Mouse (Mus musculus): ENCODE data around the gene Fhit.

The Fhit gene

DNA sequence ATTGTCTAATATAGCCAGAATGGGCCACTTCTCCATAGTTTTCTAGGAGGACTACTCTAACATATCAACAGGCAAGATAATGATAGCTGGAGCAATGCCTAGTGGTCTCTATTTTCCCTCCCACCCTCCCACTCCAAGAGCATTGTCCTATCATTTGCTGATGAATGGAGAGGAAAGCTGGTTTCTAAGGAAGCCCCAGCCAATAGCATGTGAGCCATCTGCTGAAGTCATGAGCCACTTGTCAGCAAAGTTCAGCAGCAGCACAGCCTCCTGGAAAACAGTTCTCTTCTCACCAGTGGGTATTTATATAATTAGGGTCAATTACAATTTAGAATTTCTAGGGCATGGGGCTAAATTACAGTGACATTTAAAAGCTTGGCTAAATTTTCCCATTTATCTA is 1035.3 kb downstream of the Fhit start:
- no peak for DNase-seq

DNA sequence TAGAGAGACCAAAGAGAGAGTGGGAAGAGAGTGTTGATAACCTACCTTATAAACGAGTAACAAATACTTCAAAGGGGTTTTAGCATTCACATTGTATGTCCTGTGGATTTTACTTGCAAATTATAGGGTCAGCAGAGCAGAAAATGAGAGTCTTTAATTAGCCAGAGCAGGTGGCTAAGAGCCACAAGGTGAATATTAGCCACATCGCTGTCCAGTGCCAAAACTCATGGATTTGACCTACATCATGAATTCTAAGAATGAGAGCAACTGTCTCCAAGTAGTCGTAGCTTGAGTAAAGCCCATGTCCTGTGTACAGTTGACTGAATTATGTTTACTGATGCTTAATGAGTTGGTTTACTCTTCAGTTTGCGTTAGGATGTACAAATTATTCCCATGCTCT is 1039.7 kb downstream of the Fhit start:
- DNase-seq, result peak; percentile 16 to 28

DNA sequence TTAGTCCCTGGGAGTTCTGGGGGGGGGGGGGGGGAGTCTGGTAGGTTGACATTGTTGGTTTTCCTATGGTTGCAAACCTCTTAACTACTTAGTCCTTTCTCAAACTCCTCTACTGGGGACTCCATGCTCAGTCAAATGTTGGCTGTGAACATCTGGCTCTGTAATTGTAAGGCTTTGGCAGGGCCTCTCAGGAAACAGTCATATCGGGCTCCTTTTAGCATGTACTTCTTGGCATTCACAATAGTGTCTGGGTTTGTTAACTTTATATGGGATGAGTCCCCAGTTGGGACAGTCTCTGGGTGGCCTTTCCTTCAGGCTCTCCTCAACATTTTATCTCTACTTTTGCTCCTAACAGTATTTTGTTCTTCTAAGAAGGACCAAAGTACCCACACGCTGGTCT is 1065.6 kb downstream of the Fhit start:
- no peak for DNase-seq

DNA sequence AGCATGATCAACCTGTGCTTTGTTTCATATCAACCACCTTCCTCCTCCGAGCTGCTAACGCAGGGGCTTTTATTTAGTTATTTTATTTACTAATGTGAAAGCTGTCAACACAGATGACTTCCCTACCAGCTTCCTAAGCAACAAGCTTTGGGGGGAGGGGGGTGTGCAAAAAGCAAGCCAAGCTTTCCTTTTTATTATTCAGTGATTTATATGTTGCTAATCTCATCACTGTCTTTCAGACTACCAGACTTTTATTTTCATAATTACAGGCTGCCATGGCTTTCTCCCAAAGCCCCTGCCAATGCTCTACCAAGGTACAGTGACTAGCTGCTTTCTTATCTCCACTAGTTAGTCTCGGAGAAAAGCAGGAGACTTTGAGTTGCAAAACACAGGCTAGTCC is 1082.8 kb downstream of the Fhit start:
- DNase-seq, result no peak

DNA sequence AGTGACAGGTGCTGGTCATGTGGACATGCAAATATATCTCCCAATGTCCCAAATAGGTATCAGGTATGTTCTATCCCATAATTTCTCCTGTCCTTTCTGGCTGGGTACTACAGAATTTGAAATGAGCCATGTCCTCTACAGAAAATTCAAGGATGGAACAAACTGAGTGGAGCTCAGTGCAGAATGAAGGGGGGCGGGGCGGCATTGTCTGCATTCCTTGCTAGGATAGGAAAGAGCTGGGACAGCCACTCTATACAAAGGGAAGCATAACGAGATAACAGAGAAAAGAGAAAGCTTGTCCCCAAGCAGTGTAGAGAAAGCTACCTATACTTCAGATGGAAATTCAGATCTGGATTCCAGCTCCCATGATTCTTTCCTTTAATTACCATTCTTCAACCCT is 1111.9 kb downstream of the Fhit start:
- DNase-seq, result no peak

DNA sequence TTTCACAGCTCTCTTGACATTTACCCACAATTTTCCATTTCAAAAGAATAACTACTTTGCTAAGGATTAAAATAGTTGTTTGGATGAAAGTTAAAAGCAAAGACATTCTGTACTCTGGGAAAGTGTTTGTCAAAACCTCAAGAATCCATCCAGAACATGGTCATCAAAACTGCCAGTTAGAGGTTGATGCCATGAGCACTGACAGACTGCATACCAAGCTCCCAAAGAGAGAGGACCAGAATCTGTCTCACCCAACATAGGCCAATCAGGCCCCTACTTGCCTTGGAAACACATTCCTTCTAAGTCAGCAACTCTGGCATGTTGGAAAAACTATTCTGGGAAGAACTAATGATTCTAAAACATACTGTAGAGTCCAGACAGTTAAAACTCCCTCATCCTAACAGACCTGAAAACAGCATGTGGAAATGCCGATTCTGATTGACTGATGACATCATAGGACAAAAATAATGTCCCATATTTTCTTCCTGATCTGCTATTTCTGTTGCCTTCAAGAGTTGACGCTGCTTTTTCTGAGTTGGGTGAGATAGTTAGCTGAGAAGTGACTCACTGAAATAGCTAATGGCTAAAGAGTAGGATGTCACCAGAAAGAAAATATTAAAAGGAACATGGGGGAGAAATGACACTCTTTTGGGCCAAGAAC is 1114.6 kb downstream of the Fhit start:
- no peak for DNase-seq

DNA sequence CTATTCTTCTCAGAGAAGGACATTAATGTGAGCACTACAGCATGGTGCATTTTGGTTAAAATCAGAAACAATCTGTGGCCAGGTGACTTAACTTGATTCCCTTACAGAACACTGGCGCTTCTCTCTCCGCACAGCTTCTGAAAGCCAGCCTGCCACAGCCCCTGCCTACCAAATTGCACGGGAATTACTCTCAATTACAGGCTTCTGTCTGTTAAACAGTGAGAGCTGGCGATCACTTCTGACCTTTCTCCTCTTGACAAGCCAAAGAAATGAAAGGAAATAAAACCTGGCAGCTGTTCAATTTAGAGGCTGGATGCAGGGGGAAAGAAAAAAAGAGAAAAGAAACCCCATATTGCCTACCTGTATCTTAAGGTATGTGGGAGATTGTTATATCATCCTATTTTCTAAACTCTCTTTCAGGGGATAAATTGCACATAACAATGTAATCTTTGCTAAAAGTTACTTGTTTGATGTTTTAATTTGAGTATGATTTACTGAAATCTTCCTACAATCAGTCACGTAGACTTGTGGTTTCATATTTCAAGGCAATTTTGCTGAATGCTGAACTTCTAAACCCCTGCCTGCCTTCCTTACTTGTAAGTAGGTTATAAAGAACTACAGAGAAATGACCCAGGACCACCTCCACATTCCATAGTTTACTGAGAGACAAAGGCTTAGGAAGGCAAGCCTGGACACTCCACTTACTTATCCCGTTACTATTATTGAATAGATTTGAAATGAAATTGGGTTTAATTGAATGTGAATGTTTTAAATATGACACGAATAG is 1115.3 kb downstream of the Fhit start:
- DNase-seq, result peak; percentile 6 to 14

DNA sequence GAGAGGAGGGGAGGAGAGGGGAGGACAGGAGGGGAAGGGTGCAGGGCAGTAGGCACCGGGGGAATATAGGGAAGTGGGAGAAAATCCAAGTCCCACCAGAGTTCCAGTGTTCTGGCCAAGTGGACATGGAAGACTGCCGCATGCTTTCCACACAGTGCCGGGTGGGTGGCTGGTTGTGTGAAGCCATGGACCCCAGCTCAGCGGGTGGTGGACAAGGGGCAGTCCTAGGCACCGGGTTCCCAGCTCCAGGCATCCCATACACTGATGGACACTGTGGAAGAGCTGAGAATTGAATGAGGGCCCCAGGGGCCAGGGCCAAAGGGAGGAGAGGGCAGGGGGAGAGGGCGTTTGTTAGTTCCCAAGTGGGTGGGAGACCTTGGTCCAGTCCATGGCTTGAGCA is 1123.8 kb downstream of the Fhit start:
- DNase-seq, result no peak

DNA sequence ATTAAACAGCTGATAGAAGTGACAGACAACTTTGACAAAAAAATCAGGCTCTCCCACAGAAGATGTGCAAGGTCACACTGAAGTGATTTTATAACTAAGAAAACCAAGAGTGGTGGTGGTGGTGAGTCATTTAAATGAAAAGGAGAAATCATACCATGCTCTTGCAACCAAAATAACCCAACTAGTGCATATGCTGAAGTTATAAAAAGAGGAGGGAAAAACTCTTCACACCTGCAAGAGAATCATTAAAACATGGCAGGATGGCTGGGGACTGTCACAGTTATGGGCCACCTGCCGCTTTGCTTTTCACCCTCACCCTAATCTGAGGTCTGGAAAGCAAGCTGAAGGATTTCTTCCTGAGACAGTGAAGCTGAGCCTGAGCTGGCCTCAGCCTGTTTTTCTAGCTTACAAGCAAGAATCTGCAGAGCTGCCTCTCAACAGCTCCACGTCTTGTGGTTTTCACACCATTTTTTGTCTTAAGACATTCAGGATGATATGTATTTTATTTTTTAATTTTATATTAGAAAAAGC is 1125.1 kb downstream of the Fhit start:
- no peak for DNase-seq

DNA sequence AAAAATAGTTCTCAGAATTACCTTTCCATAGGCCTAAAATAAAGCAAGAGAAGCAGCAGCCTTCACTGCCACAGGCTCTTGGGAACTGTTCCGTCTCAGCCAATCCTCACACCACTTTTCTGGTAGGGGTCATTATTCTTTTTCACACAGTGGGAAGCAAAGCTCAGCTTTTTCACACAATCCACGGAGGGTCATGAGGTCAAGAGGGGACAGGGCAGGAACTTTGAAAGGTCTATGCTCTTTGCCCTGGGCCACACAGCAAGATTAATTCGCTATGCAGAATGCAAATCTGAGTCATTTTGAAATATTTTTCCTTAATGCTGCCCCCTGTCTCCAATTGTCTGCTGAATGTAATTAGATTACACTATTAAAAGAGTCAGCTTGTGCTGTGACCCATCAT is 1126.2 kb downstream of the Fhit start:
- DNase-seq, result no peak

DNA sequence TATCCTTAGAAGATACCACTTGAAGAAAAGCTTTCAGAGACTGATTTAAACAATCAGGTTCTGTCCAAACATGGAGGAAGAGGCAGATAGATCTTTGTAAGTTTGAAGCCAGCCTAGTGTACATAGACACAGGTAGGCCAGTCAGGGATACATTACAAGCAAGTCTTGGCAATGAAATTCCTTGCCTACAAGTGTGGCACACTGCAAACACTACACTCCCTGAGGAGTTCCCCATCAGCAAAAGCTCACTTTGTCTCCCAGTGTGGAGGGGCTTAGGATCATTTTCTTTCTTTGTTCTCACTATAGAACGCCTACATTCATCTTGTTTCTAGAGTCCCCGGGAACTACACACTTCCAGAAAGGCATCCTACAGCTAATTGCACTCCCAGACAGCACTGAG is 1126.6 kb downstream of the Fhit start:
- no peak for DNase-seq

DNA sequence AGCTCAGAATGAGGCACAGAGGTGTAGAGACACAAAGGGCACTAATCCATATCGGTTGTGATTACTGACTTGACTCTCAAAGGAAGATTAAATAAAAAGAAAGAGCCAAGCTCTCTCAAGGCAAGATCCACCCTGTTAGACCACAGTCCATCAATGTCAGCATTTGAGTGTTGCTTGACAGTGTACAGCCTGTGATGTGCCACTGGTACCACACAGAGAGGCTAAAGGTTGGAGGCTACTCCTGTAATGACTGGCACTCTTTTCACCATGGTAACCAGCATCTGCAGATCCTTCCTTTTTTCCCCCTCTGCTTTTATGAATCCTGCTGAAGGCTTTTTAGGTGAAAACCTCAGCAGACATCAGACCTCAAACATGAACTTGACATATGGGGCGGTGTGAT is 1138.5 kb downstream of the Fhit start:
- DNase-seq, result no peak

DNA sequence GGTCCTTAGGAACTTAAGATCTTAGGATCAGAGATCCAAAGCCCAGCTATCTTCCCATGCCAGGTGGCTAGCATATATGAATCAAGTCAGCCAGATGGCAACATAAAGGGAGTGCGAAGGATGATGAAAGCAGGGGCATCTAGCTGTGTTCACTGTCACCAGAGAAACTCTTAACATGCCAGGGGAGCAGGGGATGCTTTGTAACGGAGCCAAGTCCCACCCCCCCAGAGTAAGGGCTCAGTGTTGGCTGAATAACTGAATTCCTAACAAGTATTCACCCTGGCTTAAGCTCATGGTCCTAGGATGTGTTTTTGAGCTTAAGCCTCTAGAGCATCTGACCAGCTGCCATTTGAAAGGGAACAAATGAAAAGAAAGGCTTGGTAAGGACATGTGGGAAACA is 1139.5 kb downstream of the Fhit start:
- peak; percentile 43 to 49 for DNase-seq

DNA sequence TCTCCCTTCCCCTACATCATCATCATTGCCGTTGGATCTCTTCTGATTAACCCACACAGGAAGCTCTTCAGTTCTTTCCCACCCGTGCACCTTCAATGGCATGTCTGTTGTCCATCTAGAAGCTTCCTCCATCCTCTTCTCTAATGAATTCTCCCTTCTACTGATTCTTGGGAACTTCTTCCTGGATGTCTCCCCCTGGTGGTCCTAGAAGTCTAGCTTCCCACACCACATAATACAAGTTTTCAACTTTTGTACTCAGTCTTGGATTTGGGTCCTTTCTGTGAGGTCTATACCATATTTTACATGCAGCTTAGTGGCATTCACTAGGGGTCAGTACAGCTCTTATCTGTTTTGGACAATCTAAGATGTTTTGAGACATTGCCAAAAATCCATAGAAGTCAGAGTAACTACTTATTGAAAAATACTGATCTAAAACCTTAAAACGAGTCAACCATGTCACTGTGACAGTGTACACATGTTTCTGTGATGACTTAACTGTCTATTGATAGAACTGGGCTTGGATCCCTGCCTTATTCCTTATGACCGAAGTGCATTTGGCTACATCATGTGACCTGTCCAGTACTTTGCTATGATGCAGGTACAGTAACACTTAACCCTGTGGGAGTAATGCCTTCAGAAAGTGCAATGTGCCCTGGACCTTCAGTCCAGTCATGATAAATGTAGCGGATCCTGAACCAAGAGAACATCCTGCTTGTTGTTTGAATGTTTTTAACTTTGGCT is 1141.3 kb downstream of the Fhit start:
- DNase-seq, result peak in 1 of 2 experiments; percentile 4

DNA sequence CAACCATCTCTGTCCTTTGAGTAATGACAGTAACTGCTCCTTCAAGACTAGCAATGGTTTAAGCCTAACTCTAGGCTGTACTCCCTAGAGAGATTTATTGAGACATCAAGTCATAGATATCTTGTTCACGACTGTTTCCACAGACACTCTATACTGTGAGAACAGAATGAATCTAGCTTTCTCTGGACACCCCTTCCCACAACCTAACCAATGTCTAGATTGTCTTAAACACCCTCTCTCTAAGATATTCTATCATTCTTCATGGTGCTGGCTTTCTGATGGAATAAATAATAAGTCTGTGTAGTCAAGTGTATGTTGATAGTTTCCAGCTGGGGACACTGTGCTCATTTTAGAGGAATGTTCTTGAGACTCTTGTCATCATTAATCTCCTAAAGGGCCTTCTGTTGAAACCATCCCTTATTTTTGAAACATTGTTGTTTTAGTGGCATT is 1148.0 kb downstream of the Fhit start:
- no peak for DNase-seq

DNA sequence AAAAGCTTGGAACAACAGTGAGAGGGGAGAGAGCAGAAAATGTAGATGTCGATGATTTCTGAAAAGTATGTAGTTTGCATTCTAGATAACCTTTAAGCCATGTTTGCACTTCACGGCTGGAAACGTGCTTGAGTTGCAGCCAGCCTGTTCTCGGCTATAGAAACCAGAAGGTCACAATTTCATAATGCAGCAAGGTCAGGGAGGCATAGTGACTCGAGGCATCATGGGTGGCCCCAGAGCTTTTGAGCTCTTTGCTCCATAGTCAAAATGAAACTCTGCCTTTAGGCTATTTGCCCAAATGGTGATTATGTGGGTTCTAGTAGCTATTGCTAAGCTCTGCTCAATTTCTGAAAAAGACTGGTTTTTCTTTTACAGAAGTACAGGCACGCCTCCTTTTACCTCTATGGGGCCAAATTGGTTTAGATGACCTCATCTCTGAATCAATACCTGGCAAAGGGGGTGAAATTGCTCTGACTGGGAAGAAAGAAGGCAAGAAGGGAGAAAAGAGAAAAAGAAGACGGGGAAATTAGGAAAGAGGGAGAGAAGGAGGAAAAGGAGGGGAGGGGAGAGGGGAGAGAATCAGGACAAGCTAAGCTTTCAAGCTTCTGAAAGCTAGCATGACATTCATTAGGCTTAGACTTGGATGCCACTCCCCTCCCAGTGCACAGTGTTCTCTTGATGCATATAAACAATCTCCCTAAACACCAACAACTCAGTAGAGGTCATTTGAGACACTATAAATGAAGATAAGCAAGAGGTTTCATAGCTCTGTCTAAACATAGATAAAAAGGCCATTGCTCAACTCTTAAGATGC is 1148.6 kb downstream of the Fhit start:
- DNase-seq, result no peak

DNA sequence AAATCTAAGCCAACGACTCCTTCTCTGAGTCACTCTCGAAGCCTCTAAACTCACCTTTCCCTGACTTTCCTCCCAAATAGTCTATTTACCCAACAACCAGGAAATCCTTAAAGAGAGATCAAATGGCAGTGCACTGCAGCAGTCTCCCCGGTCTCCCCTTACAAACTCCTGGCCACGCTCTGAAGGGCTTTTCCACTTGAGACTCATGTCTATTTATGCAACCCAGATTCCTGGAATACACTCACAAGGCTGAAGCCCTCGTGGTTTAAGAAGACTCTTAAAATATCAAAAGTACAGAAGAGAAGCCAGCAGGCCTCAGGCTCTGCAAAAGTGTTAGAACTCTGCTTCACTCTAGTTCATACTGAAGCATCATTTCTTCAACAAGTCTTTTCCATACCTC is 1155.6 kb downstream of the Fhit start:
- no peak for DNase-seq

DNA sequence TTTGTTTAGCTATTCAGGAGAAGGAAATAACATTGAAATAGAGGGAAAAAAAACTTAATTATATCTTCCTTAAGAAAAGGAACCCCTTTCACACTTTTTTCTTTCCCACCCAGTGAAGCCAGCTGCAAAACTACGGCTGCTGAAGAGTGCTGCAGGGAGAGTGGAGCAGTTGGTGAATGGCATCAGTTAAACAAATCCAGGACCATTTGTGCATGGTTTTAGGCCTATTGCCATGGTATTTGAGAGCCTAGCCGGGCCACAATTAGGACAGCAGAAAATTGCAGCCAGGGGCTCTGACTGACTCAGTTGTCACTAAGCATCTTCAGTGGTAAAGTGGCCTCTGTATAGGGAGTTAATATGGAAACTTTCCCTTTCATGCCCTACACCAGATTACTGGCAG is 1158.0 kb downstream of the Fhit start:
- no peak for DNase-seq

DNA sequence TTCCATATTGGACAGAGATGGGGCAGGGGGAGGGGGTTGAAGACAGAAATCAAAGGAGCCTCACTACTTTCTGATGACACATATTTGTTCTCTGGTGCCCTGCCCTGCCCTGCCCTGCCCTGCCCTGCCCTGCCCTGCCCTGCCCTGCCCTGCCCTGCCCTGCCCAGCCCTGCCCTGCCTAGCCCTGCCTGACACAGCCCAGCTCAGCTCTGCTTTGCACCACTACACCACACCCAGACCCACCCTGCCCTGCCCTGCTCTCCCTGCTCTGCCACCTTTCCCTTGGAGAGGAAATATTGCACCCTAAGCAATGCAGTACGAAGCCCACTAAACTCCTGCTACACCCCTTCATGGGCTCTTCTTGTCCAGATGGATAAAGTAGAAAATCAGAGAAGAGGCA is 1171.2 kb downstream of the Fhit start:
- DNase-seq, result no peak

DNA sequence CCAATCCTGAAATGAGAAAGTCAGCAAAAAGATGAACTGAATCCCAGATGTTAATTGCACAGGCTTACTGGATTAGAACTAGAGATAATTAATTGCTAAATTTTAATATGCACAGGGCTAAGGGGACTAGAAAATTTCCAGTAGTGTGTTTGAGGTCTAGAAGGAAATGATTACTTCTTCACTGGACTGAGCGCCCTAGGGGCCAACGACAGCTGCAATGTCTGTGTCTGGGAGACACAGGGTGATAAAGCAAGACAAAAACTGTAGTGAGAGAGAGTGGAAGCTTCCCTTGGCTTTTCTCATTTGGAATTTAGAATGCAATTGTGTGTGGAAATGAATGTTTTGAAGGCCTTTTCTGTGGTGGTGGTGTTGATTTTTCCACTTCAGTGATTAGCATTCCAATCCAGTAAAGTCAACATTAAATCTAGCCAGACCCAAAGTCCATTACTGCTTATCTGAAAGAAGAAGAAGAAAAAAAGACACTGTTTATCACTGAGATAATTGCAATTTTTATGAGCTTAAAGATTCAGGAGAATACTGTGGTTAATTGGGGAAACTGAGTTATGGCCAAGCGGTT is 1184.8 kb downstream of the Fhit start:
- no peak for DNase-seq

DNA sequence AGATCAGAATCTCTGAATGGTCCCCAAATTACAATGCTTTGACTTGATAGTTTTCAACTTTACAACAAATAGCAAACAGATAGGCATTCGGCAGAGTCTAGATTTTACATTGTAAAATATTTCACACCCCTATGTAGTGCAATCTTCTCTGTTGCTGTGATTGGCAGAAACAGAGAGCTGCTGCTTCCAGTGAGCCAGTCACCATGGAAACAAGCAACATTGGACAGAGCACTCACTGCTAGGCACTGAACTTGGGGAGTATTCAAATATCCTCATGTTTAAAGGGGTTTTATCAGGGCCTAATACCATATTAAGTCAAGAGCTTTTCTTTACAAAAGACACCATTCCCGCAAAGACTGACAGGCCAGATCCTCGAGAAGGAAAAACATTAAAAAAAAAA is 1187.4 kb downstream of the Fhit start:
- peak in 1 of 2 experiments; percentile 4 for DNase-seq

DNA sequence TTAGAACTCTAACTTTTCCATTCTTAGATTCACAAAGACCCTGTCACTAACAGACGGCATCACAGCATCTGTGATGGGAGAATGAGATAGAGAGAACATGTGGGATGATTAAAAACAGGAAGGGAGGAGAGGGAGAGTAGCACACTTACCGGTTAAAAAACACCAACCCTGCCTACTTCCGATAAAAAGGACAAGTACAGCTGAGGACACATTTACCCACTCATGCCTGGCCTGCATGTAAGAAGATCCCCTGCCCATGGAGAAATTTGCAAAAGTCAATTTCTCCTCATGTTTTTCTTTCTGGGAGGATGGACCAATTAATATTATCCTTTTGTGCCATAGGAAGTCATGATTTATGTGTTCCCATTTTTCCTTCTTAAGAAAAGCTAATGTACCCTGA is 1198.0 kb downstream of the Fhit start:
- no peak for DNase-seq
